Mouse (Mus musculus): ENCODE data around the gene Cox7a1. TPM values are rescaled to one million over a fixed set of nuclear protein-coding genes. Genes with fewer than 3 reads are reported as not detected.
A peak's percentile ranks its signal among the peaks of the same experiment; 100 is the strongest.

Gene Cox7a1
- polyA plus RNA-seq, 1 experiment from 2014 or later = 163 TPM

DNA sequence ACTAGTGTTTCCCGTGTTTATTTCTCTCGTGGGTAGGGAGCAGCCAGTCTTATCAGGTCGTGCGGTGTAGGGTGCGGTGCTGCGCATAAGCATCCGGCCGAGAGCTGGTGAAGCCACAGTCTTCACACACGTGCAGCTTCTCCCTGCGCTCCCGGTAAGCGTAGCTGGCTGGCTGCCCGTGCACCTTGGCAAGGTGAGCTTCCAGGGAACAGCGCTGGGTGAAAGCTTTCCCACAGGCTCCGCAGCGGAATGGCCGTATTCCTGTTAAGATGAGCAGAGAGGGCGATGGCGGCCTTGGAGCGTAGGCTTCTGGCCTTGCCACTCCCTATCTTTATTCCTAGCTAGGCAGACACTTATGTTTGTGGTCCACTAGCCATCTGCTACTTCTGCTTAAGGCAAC is 49.4 kb downstream of the Cox7a1 start:
- WGBS = 83% methylated on average over 20 of the region's 20 CpGs
- Histone ChIP-seq H3K4me3 (peak overlapping the region; percentile 80), H3K36me3 (peaks cover 33% of the 10 kb centered on the region), H3K27me3 (ENCODE audit: insufficient read depth, poor library complexity, severe bottlenecking) (no peaks in the 10 kb centered on the region), H3K4me1 (peaks cover 21% of the 10 kb centered on the region), H3K9me3 (no peaks in the 10 kb centered on the region), H3K27ac (no peak overlapping the region)
- DNase-seq (ENCODE audit: low spot score) = no peak

DNA sequence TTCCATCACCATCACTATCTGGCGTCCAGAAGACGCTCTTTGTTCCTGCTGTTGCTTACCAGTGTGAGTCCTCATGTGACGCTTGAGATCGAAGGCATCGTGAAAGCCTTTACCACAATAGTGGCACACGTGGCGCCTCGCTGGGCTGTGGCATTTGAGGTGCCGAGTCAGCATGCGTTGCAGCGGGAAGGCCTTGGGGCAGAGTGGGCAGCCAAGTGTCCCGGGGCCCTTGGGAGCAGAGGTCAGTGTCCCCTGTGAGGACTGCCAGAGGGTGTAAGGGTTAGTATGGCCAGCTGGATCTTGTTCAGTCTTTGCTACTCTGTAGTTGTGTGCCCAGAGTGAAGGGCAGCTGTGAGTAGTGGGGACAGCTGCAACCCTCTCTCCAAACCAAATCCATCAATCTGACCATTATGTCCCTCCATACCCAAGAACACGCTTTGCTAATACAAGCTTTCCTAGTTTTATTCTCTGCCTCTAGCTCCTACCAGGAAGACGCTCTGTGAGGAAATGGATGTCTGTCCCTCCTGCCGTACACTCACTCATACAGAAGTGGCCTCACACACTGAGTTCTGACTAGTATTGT is 50.4 kb downstream of the Cox7a1 start:
- no peak for DNase-seq (ENCODE audit: low spot score)
- Histone ChIP-seq H3K27ac (no peak overlapping the region), H3K36me3 (peaks cover 28% of the 10 kb centered on the region), H3K4me3 (no peak overlapping the region), H3K9me3 (no peaks in the 10 kb centered on the region), H3K27me3 (ENCODE audit: insufficient read depth, poor library complexity, severe bottlenecking) (no peaks in the 10 kb centered on the region), H3K4me1 (peaks cover 21% of the 10 kb centered on the region)
- WGBS = 94% methylated on average over 15 of the region's 15 CpGs

DNA sequence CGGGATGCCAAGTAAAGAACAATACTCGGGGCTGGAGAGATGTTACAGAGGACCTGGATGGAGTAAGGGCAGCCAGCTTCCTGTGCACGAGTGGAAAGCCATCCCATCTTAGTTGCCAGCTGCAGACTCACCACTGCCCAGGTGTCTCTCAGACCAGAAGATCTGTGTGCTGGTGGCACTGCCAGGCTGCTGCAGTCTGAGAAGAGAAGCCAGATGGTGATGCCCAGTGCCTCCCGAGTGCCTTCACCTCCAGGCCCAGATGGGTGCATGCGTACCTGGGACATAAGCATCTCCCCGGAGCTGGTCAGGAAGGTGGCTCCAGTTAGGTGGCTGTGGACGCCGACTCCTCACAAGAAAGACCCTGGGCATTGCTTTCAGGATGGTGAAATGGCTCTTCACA is 51.1 kb downstream of the Cox7a1 start:
- Histone ChIP-seq H3K27ac (no peak overlapping the region), H3K9me3 (no peaks in the 10 kb centered on the region), H3K36me3 (peaks cover 31% of the 10 kb centered on the region), H3K4me1 (peaks cover 21% of the 10 kb centered on the region), H3K4me3 (no peak overlapping the region), H3K27me3 (ENCODE audit: insufficient read depth, poor library complexity, severe bottlenecking) (no peaks in the 10 kb centered on the region)
- no peak for DNase-seq (ENCODE audit: low spot score)
- 85% methylated on average over 8 of the region's 8 CpGs for WGBS

DNA sequence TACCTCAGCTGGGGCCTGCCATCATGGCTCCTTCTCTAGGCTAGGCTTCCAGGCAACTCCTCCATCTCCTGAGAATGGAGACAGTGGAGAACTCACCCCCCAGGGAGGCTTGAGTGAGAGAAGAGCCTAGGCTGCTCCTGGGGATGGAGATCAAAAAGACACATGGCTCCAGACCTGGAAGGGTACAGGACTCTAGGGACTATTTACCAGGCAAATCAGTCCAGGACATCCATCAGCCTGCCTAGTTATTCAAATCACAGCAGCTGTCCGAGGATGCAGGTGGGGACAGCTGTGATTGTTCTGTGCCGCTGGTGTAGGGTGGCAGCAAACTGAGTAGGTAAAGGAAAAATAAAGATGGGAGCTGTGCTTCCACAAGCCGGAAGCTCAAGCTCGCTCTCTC is 51.7 kb downstream of the Cox7a1 start, which contains the start of gene Ovol3:
Gene Ovol3, minus strand, starts transcription at position 101 of the 400 bp plus-strand sequence.
- Histone ChIP-seq H3K4me3 (no peak within 1 kb of the TSS), H3K36me3 (peaks cover 36% of the 10 kb centered on the region), H3K27me3 (ENCODE audit: insufficient read depth, poor library complexity, severe bottlenecking) (no peaks in the 10 kb centered on the region), H3K9me3 (no peaks in the 10 kb centered on the region), H3K27ac (no peak within 1 kb of the TSS), H3K4me1 (peaks cover 19% of the 10 kb centered on the region)
- no peak for DNase-seq (ENCODE audit: low spot score)
- 86% methylated on average over 4 of the region's 4 CpGs for WGBS

Other genes with a start within 250 kb of the Cox7a1 start
- 10.3 and 10.9 TPM in 2 replicates for gene Zfp74, start 230.1 kb upstream of the Cox7a1 start, polyA plus RNA-seq (2016; fragmentation: Nextera tagmentation; extraction: Ambion mirVana)
- gene Zfp568, start 200.2 kb upstream of the Cox7a1 start, polyA plus RNA-seq (2016; fragmentation: Nextera tagmentation; extraction: Ambion mirVana) = 32.0 and 33.8 TPM in 2 replicates
- gene Zfp14, start 132.8 kb upstream of the Cox7a1 start, polyA plus RNA-seq (2016; fragmentation: Nextera tagmentation; extraction: Ambion mirVana) = 2.7 and 3.2 TPM in 2 replicates
- gene Zfp82, start 111.2 kb upstream of the Cox7a1 start, polyA plus RNA-seq (2016; fragmentation: Nextera tagmentation; extraction: Ambion mirVana) = 4.5 and 5.2 TPM in 2 replicates
- gene Gm26920, start 93.7 kb upstream of the Cox7a1 start, polyA plus RNA-seq (2016; fragmentation: Nextera tagmentation; extraction: Ambion mirVana) = 0.34 and 1.0 TPM in 2 replicates
- gene Zfp566, start 93.6 kb upstream of the Cox7a1 start, polyA plus RNA-seq (2016; fragmentation: Nextera tagmentation; extraction: Ambion mirVana) = 7.0 and 10.7 TPM in 2 replicates
- gene Zfp260, start 89.4 kb upstream of the Cox7a1 start, polyA plus RNA-seq (2016; fragmentation: Nextera tagmentation; extraction: Ambion mirVana) = 79.8 and 91.7 TPM in 2 replicates
- 9.5 and 10.8 TPM in 2 replicates for gene Zfp382, start 62.2 kb upstream of the Cox7a1 start, polyA plus RNA-seq (2016; fragmentation: Nextera tagmentation; extraction: Ambion mirVana)
- gene Zfp146, start 14.4 kb upstream of the Cox7a1 start, polyA plus RNA-seq (2016; fragmentation: Nextera tagmentation; extraction: Ambion mirVana) = 8.6 and 9.5 TPM in 2 replicates
- gene Capns1, start 14.7 kb downstream of the Cox7a1 start, polyA plus RNA-seq (2016; fragmentation: Nextera tagmentation; extraction: Ambion mirVana) = 76.6 and 84.1 TPM in 2 replicates
- 122 and 127 TPM in 2 replicates for gene Polr2i, start 47.8 kb downstream of the Cox7a1 start, polyA plus RNA-seq (2016; fragmentation: Nextera tagmentation; extraction: Ambion mirVana)
- gene Tbcb, start 48.1 kb downstream of the Cox7a1 start, polyA plus RNA-seq (2016; fragmentation: Nextera tagmentation; extraction: Ambion mirVana) = 212 and 246 TPM in 2 replicates
- not detected in 2 replicates for gene Ovol3, start 51.6 kb downstream of the Cox7a1 start, polyA plus RNA-seq (2016; fragmentation: Nextera tagmentation; extraction: Ambion mirVana)
- 0.29 and 0.43 TPM in 2 replicates for gene Thap8, start 96.0 kb downstream of the Cox7a1 start, polyA plus RNA-seq (2016; fragmentation: Nextera tagmentation; extraction: Ambion mirVana)
- 11.4 and 13.9 TPM in 2 replicates for gene Wdr62, start 96.3 kb downstream of the Cox7a1 start, polyA plus RNA-seq (2016; fragmentation: Nextera tagmentation; extraction: Ambion mirVana)
- 10.4 and 18.4 TPM in 2 replicates for gene Clip3, start 107.6 kb downstream of the Cox7a1 start, polyA plus RNA-seq (2016; fragmentation: Nextera tagmentation; extraction: Ambion mirVana)
- 68.2 and 71.8 TPM in 2 replicates for gene Alkbh6, start 124.6 kb downstream of the Cox7a1 start, polyA plus RNA-seq (2016; fragmentation: Nextera tagmentation; extraction: Ambion mirVana)
- gene Syne4, start 130.7 kb downstream of the Cox7a1 start, polyA plus RNA-seq (2016; fragmentation: Nextera tagmentation; extraction: Ambion mirVana) = 26.8 and 43.1 TPM in 2 replicates
- 2.5 and 3.2 TPM in 2 replicates for gene E130208F15Rik, start 137.6 kb downstream of the Cox7a1 start, polyA plus RNA-seq (2016; fragmentation: Nextera tagmentation; extraction: Ambion mirVana)
- gene Sdhaf1, start 139.8 kb downstream of the Cox7a1 start, polyA plus RNA-seq (2016; fragmentation: Nextera tagmentation; extraction: Ambion mirVana) = 15.1 and 16.4 TPM in 2 replicates
- 1.3 and 2.0 TPM in 2 replicates for gene Lrfn3, start 178.6 kb downstream of the Cox7a1 start, polyA plus RNA-seq (2016; fragmentation: Nextera tagmentation; extraction: Ambion mirVana)
- 2.2 and 9.0 TPM in 2 replicates for gene Tyrobp, start 229.6 kb downstream of the Cox7a1 start, polyA plus RNA-seq (2016; fragmentation: Nextera tagmentation; extraction: Ambion mirVana)
- gene Hcst, start 235.7 kb downstream of the Cox7a1 start, polyA plus RNA-seq (2016; fragmentation: Nextera tagmentation; extraction: Ambion mirVana) = 0.35 TPM in 1 of 2 replicates, not detected in the other
- 1.5 and 1.6 TPM in 2 replicates for gene Nfkbid, start 237.6 kb downstream of the Cox7a1 start, polyA plus RNA-seq (2016; fragmentation: Nextera tagmentation; extraction: Ambion mirVana)